25 mouse cellular contexts compared by ENCODE assay signal in genomic region chr17:8351088-8351487, GRCm38 (mm10). TPM values are rescaled to one million over a fixed set of nuclear protein-coding genes. Genes with fewer than 3 reads are reported as not detected.
DNase-seq lines count a peak whose midpoint lies in the region; ATAC-seq and TF ChIP-seq lines count a peak whose summit lies in the region.
"Had no signal": no experiment of that assay in that cellular context is flagged by ENCODE, and none has a peak within 500 bp of the region (broad histone marks: within the 10 kb centered on the region; RNA-seq: fewer than 3 reads in every experiment).

No protein-coding gene starts in this region.

- ATAC-seq in forebrain, postnatal 0 days = no peak
- ATAC-seq in midbrain, embryonic 11.5 days (ENCODE audit: low FRiP score) = no peak
- ATAC-seq in midbrain, embryonic 14.5 days (ENCODE audit: low FRiP score, low TSS enrichment) = no peak
- peak; percentile 44; the same call in 1 of the 2 replicates for ATAC-seq in midbrain, postnatal 0 days (ENCODE audit: low FRiP score)
- ATAC-seq: forebrain, embryonic 15.5 days had no signal

- H3K9ac ChIP-seq in forebrain, postnatal 0 days = no peak overlapping the region
- H3K9ac ChIP-seq in midbrain, embryonic 11.5 days (ENCODE audit: low read length) = no peak overlapping the region
- no peak overlapping the region for H3K9ac ChIP-seq in midbrain, embryonic 14.5 days (replicated peaks; ENCODE audit: low read length)
- no peak overlapping the region for H3K9ac ChIP-seq in midbrain, postnatal 0 days (replicated peaks; ENCODE audit: low read length, poor library complexity, severe bottlenecking)
- H3K9ac ChIP-seq: embryonic facial prominence, embryonic 13.5 days; forebrain, embryonic 15.5 days; neural tube, embryonic 13.5 days had no signal

- H3K9me3 ChIP-seq in forebrain, embryonic 10.5 days = no peaks in the 10 kb centered on the region; the same call in 1 of the 2 replicates
- H3K9me3 ChIP-seq in forebrain, postnatal 0 days (ENCODE audit: low read length) = no peaks in the 10 kb centered on the region
- H3K9me3 ChIP-seq in midbrain, embryonic 11.5 days (ENCODE audit: control insufficient read depth, low read length) = no peaks in the 10 kb centered on the region
- H3K9me3 ChIP-seq in midbrain, embryonic 14.5 days (ENCODE audit: control insufficient read depth, low read length) = no peaks in the 10 kb centered on the region
- no peaks in the 10 kb centered on the region for H3K9me3 ChIP-seq in midbrain, postnatal 0 days (ENCODE audit: low read length)
- H3K9me3 ChIP-seq: embryonic facial prominence, embryonic 13.5 days; forebrain, embryonic 15.5 days; neural tube, embryonic 13.5 days had no signal

- H3K4me2 ChIP-seq in forebrain, postnatal 0 days (ENCODE audit: low read depth) = no peak overlapping the region
- no peak overlapping the region for H3K4me2 ChIP-seq in midbrain, embryonic 11.5 days
- H3K4me2 ChIP-seq in midbrain, embryonic 14.5 days (ENCODE audit: low read length) = no peak overlapping the region
- no peak overlapping the region for H3K4me2 ChIP-seq in midbrain, postnatal 0 days (ENCODE audit: low read depth, low read length, poor library complexity, severe bottlenecking)
- H3K4me2 ChIP-seq: embryonic facial prominence, embryonic 13.5 days; forebrain, embryonic 15.5 days; heart, embryonic 11.5 days; liver, embryonic 11.5 days; neural tube, embryonic 13.5 days had no signal

- DNase-seq in forebrain, embryonic 10.5 days (ENCODE audit: extremely low spot score, low spot score) = no peak
- no peak for DNase-seq in forebrain, postnatal 0 days
- DNase-seq in layer of hippocampus, adult 2 months (ENCODE audit: low spot score in 2 of 2) = peak in 1 of 2 experiments; percentile 58
- no peak for DNase-seq in layer of hippocampus, adult 9-10 months (ENCODE audit: low spot score)
- peak; percentile 79 for DNase-seq in midbrain, embryonic 11.5 days (ENCODE audit: low spot score, missing footprints)
- no peak for DNase-seq in midbrain, embryonic 14.5 days
- peak; percentile 40 for DNase-seq in midbrain, postnatal 0 days (ENCODE audit: low spot score)
- DNase-seq in gastrocnemius, postnatal 4 days (ENCODE audit: low spot score in 2 of 2) = no peak
- DNase-seq: gastrocnemius, adult 2 months; heart, postnatal 10 days; kidney, adult 18-20 months; lung, adult 18-20 months; lung, postnatal 14 days; right cerebral cortex, postnatal 14 days; thymus, adult 18-20 months had no signal

- H3K27me3 ChIP-seq in forebrain, embryonic 10.5 days (ENCODE audit: poor library complexity, severe bottlenecking) = no peaks in the 10 kb centered on the region
- H3K27me3 ChIP-seq in forebrain, postnatal 0 days (ENCODE audit: insufficient read depth, low read length) = no peaks in the 10 kb centered on the region
- no peaks in the 10 kb centered on the region for H3K27me3 ChIP-seq in midbrain, embryonic 11.5 days (ENCODE audit: control insufficient read depth, insufficient read depth, low read length)
- no peaks in the 10 kb centered on the region for H3K27me3 ChIP-seq in midbrain, embryonic 14.5 days (ENCODE audit: control insufficient read depth, insufficient read depth, low read length)
- H3K27me3 ChIP-seq in midbrain, postnatal 0 days (ENCODE audit: insufficient read depth, low read length) = no peaks in the 10 kb centered on the region
- H3K27me3 ChIP-seq: embryonic facial prominence, embryonic 13.5 days; forebrain, embryonic 15.5 days; neural tube, embryonic 13.5 days had no signal

- peak overlapping the region; percentile 44; the same call in 1 of the 2 replicates for H3K27ac ChIP-seq in forebrain, embryonic 10.5 days
- H3K27ac ChIP-seq in forebrain, postnatal 0 days (ENCODE audit: low read depth, low read length) = no peak overlapping the region
- peak overlapping the region; percentile 77 for H3K27ac ChIP-seq in layer of hippocampus, adult 2 months
- H3K27ac ChIP-seq in midbrain, embryonic 11.5 days (ENCODE audit: low read depth, low read length) = no peak overlapping the region
- H3K27ac ChIP-seq in midbrain, embryonic 14.5 days (replicated peaks; ENCODE audit: low read depth, low read length) = no peak overlapping the region
- no peak overlapping the region for H3K27ac ChIP-seq in midbrain, postnatal 0 days (ENCODE audit: low read depth, low read length)
- H3K27ac ChIP-seq: embryonic facial prominence, embryonic 13.5 days; forebrain, embryonic 15.5 days; gastrocnemius, adult 2 months; kidney, postnatal 0 days; neural tube, embryonic 13.5 days had no signal

- no peaks in the 10 kb centered on the region for H3K36me3 ChIP-seq in forebrain, embryonic 10.5 days (replicated peaks)
- no peaks in the 10 kb centered on the region for H3K36me3 ChIP-seq in forebrain, postnatal 0 days (ENCODE audit: insufficient read depth)
- H3K36me3 ChIP-seq in midbrain, embryonic 11.5 days (ENCODE audit: control insufficient read depth, insufficient read depth, low read length) = no peaks in the 10 kb centered on the region
- no peaks in the 10 kb centered on the region for H3K36me3 ChIP-seq in midbrain, embryonic 14.5 days (ENCODE audit: control insufficient read depth, insufficient read depth, low read length)
- H3K36me3 ChIP-seq in midbrain, postnatal 0 days (ENCODE audit: insufficient read depth, low read length) = no peaks in the 10 kb centered on the region
- H3K36me3 ChIP-seq: embryonic facial prominence, embryonic 13.5 days; forebrain, embryonic 15.5 days; neural tube, embryonic 13.5 days had no signal

- H3K4me3 ChIP-seq in forebrain, embryonic 10.5 days = no peak overlapping the region
- H3K4me3 ChIP-seq in forebrain, postnatal 0 days (ENCODE audit: low read depth, low read length) = no peak overlapping the region
- no peak overlapping the region for H3K4me3 ChIP-seq in layer of hippocampus, adult 2 months
- no peak overlapping the region for H3K4me3 ChIP-seq in midbrain, embryonic 11.5 days (ENCODE audit: low read depth, low read length)
- H3K4me3 ChIP-seq in midbrain, embryonic 14.5 days (replicated peaks; ENCODE audit: low read depth, low read length) = no peak overlapping the region
- no peak overlapping the region for H3K4me3 ChIP-seq in midbrain, postnatal 0 days (ENCODE audit: low read depth, low read length)
- H3K4me3 ChIP-seq: embryonic facial prominence, embryonic 13.5 days; forebrain, embryonic 15.5 days; gastrocnemius, adult 2 months; megakaryocyte, embryonic 14.5 days; neural tube, embryonic 13.5 days had no signal

- no peak for TF ChIP-seq CTCF in forebrain, postnatal 0 days (IDR thresholded peaks at IDR 0.05; ENCODE audit: low read depth)
- TF ChIP-seq CTCF in layer of hippocampus, adult 2 months (conservative IDR thresholded peaks at IDR 0.05) = no peak
- TF ChIP-seq CTCF in midbrain, postnatal 0 days (IDR thresholded peaks at IDR 0.05) = no peak

- peaks cover 12% of the 10 kb centered on the region for H3K4me1 ChIP-seq in forebrain, embryonic 10.5 days
- H3K4me1 ChIP-seq in forebrain, postnatal 0 days (ENCODE audit: insufficient read depth) = no peaks in the 10 kb centered on the region
- H3K4me1 ChIP-seq in midbrain, embryonic 11.5 days (ENCODE audit: control insufficient read depth, insufficient read depth, low read length) = peaks cover 3% of the 10 kb centered on the region; the same call in 1 of the 2 replicates
- no peaks in the 10 kb centered on the region for H3K4me1 ChIP-seq in midbrain, embryonic 14.5 days (ENCODE audit: control insufficient read depth, insufficient read depth, low read length)
- no peaks in the 10 kb centered on the region for H3K4me1 ChIP-seq in midbrain, postnatal 0 days (ENCODE audit: insufficient read depth, low read length)
- H3K4me1 ChIP-seq: embryonic facial prominence, embryonic 13.5 days; forebrain, embryonic 15.5 days; megakaryocyte, embryonic 14.5 days; neural tube, embryonic 13.5 days had no signal

- WGBS in forebrain, embryonic 10.5 days = 53% methylated on average over 7 of the region's 7 CpGs
- WGBS in forebrain, postnatal 0 days = 29% methylated on average over 7 of the region's 7 CpGs
- 35% methylated on average over 7 of the region's 7 CpGs for WGBS in midbrain, embryonic 11.5 days
- WGBS in midbrain, embryonic 14.5 days = 17% methylated on average over 7 of the region's 7 CpGs
- 22% methylated on average over 7 of the region's 7 CpGs for WGBS in midbrain, postnatal 0 days

RNA-seq across cellular contexts. Expression of gene T2, which starts 4.7 kb away (rescaled TPM):
- 0.35 and 0.66 TPM in 2 replicates for polyA plus RNA-seq in forebrain, embryonic 10.5 days (2016; fragmentation: Nextera tagmentation; extraction: Ambion mirVana)
- total RNA-seq in forebrain, postnatal 0 days (2014; rRNA removed) = 0.69 and 1.8 TPM in 2 replicates
- 0.51 and 0.60 TPM in 2 replicates for polyA plus RNA-seq in forebrain, postnatal 0 days (2015; fragmentation: Nextera tagmentation; extraction: Ambion mirVana)
- under 1 TPM; 0.37 to 0.97 TPM for total RNA-seq in layer of hippocampus, adult 2 months (2021)
- polyA plus RNA-seq in midbrain, embryonic 11.5 days (2014; fragmentation: Nextera tagmentation; extraction: Ambion mirVana) = 0.18 and 0.30 TPM in 2 replicates
- polyA plus RNA-seq in midbrain, embryonic 14.5 days (2014; fragmentation: Nextera tagmentation; extraction: Ambion mirVana) = 0.39 and 0.82 TPM in 2 replicates
- total RNA-seq in midbrain, postnatal 0 days (2014; rRNA removed) = 0.38 and 2.1 TPM in 2 replicates
- polyA plus RNA-seq in midbrain, postnatal 0 days (2015; fragmentation: Nextera tagmentation; extraction: Ambion mirVana) = 0.81 and 0.90 TPM in 2 replicates
- total RNA-seq in gastrocnemius, postnatal 4 days (2021) = not detected
- total RNA-seq: adrenal gland, adult 18-20 months; gastrocnemius, adult 2 months; granulocyte monocyte progenitor cell, adult 5-6 weeks had no signal
- polyA plus RNA-seq: spleen, adult 2 months had no signal

RNA-seq across cellular contexts. Expression of gene Prr18, which starts 13.8 kb away (rescaled TPM):
- polyA plus RNA-seq in forebrain, embryonic 10.5 days (2016; fragmentation: Nextera tagmentation; extraction: Ambion mirVana) = 0.19 and 0.30 TPM in 2 replicates
- 22.8 and 24.0 TPM in 2 replicates for total RNA-seq in forebrain, postnatal 0 days (2014; rRNA removed)
- 11.1 and 15.6 TPM in 2 replicates for polyA plus RNA-seq in forebrain, postnatal 0 days (2015; fragmentation: Nextera tagmentation; extraction: Ambion mirVana)
- total RNA-seq in layer of hippocampus, adult 2 months (2021) = 10 to 100 TPM; 18.0 to 19.3 TPM
- polyA plus RNA-seq in midbrain, embryonic 11.5 days (2014; fragmentation: Nextera tagmentation; extraction: Ambion mirVana) = 0.90 and 1.3 TPM in 2 replicates
- 18.3 and 20.6 TPM in 2 replicates for polyA plus RNA-seq in midbrain, embryonic 14.5 days (2014; fragmentation: Nextera tagmentation; extraction: Ambion mirVana)
- 29.8 and 31.5 TPM in 2 replicates for total RNA-seq in midbrain, postnatal 0 days (2014; rRNA removed)
- polyA plus RNA-seq in midbrain, postnatal 0 days (2015; fragmentation: Nextera tagmentation; extraction: Ambion mirVana) = 15.7 and 15.9 TPM in 2 replicates
- under 1 TPM; 0.12 to 0.18 TPM for total RNA-seq in gastrocnemius, postnatal 4 days (2021)
- total RNA-seq: granulocyte monocyte progenitor cell, adult 5-6 weeks had no signal

RNA-seq across cellular contexts. Expression of gene Sft2d1, which starts 40.2 kb away (rescaled TPM):
- 58.6 and 62.9 TPM in 2 replicates for polyA plus RNA-seq in forebrain, embryonic 10.5 days (2016; fragmentation: Nextera tagmentation; extraction: Ambion mirVana)
- 119 and 138 TPM in 2 replicates for total RNA-seq in forebrain, postnatal 0 days (2014; rRNA removed)
- polyA plus RNA-seq in forebrain, postnatal 0 days (2015; fragmentation: Nextera tagmentation; extraction: Ambion mirVana) = 196 and 226 TPM in 2 replicates
- total RNA-seq in layer of hippocampus, adult 2 months (2021) = 10 to 100 TPM; 48.4 to 61.5 TPM
- 67.8 and 68.2 TPM in 2 replicates for polyA plus RNA-seq in midbrain, embryonic 11.5 days (2014; fragmentation: Nextera tagmentation; extraction: Ambion mirVana)
- 177 and 204 TPM in 2 replicates for polyA plus RNA-seq in midbrain, embryonic 14.5 days (2014; fragmentation: Nextera tagmentation; extraction: Ambion mirVana)
- 113 and 130 TPM in 2 replicates for total RNA-seq in midbrain, postnatal 0 days (2014; rRNA removed)
- polyA plus RNA-seq in midbrain, postnatal 0 days (2015; fragmentation: Nextera tagmentation; extraction: Ambion mirVana) = 221 and 235 TPM in 2 replicates
- total RNA-seq in gastrocnemius, postnatal 4 days (2021) = 10 to 100 TPM; 25.0 to 29.1 TPM

Comparison
In these comparisons a context has a peak if more than half of its experiments do, and no peak if none do; other contexts are left out.
1. DNase-seq: peak in midbrain, embryonic 11.5 days (single experiment) and midbrain, postnatal 0 days (single experiment); none in forebrain, embryonic 10.5 days (single experiment), forebrain, postnatal 0 days (single experiment), layer of hippocampus, adult 9-10 months (single experiment), midbrain, embryonic 14.5 days (single experiment) and gastrocnemius, postnatal 4 days (0 of 2).
2. H3K27ac ChIP-seq: peak in forebrain, embryonic 10.5 days (single experiment) and layer of hippocampus, adult 2 months (single experiment); none in forebrain, postnatal 0 days (single experiment), midbrain, embryonic 11.5 days (single experiment), midbrain, embryonic 14.5 days (single experiment) and midbrain, postnatal 0 days (single experiment).